Mouse (Mus musculus): ENCODE measurements around the gene Aplp1.

DNA sequence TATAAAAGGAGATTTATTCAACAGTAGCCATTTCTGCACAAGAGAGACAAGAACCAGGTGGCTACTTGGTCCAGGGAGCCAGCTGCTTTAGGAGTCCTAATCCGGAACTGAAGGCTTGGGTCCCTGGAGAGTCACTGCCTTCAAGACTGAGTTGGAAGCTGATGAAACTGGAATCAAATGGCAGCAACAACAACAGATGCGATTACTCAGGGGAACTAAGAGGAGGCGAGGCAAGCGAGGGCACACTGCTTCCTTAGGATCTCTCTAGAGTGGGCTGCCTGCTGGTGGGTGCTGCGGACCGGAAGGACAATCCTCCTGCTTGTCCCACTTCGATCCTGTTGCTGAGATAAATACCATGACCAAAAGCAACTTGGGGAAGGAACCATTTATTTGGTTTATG lies 45.7 kb downstream of the Aplp1 start:
- no peak for TF ChIP-seq EP300 (IDR thresholded peaks at IDR 0.05; ENCODE audit: insufficient read depth, low read depth, low read length)
- no peak for TF ChIP-seq CTCF (IDR thresholded peaks at IDR 0.05; ENCODE audit: low read depth, low read length)
- TF ChIP-seq POLR2A (IDR thresholded peaks at IDR 0.05; ENCODE audit: insufficient read depth, low read length): no peak
